Mouse (Mus musculus): Measurements from ENCODE around the gene Cct7. TPM values are rescaled to one million over a fixed set of nuclear protein-coding genes. Genes with fewer than 3 reads are reported as not detected.

The Cct7 gene
- polyA plus RNA-seq (2012; fragmentation: generic; extraction: Trizol), result 334 TPM

DNA sequence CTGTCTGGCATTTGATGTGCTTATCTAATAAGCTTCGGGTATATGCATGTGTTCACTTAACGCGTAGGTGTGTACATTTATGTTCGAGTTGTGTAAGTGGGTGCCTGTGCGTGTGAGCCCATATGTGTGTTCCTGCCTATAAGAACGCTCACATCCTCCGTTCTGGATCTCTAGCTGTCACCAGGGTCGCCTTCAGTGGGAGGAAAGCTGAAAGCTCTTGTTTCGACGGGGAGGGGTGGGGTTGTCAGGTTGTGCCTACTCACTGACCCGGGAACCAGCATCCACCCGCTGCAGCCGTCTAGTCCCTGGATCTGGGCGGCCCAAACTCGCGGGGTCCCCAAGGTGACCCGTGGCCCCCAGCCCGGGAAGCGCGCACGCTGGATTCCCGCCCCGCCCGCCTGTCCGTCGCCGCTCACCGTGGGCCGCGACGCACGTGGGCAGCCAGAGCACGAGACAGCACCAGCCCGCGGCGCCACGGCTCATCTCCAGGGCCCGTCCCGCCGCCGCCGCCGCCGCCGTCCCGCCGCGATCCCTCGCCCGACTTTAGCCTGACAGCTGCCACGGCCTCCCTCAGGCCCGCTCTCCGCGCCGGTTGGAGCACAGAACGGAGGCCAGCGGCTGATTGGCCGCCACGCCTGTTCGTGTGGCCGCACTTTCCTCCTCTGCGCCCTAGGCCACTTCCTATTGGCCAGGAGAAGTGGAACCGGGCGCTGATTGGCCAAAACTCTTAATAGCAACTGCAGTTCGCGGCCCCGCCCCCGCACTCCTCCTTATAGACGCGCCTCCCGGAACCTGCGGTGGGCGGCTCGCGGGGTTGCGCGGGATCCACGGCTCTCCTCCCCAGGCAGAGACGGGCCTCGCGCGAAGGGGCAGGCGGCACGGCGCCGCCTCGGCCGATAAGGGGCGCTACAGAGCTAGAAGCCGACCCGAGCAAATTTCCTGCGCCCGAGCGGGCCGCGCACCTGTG, at the start of gene Cct7:
Gene Cct7, plus strand, starts transcription at position 818 of the 967 bp plus-strand sequence.
- Histone ChIP-seq H3K36me3 (ENCODE audit: control insufficient read depth, insufficient read depth) (no peaks in the 10 kb centered on the region), H3K27me3 (ENCODE audit: control insufficient read depth, insufficient read depth, insufficient read length) (no peaks in the 10 kb centered on the region), H3K4me2 (ENCODE audit: low read depth) (peak within 1 kb of the TSS; percentile 92), H3K4me3 (peak within 1 kb of the TSS; percentile 92), H3ac (ENCODE audit: control insufficient read depth, insufficient read length) (peak within 1 kb of the TSS; percentile 34), H3K79me2 (ENCODE audit: control insufficient read depth, insufficient read depth) (peaks cover 40% of the 10 kb centered on the region)
- TF ChIP-seq REST (IDR thresholded peaks at IDR 0.05; ENCODE audit: insufficient read depth, insufficient read length) (no peak), TCF12 (IDR thresholded peaks at IDR 0.05; ENCODE audit: insufficient read depth, poor library complexity, severe bottlenecking) (no peak), E2F4 (IDR thresholded peaks at IDR 0.05; ENCODE audit: insufficient read depth) (no peak), POLR2A (IDR thresholded peaks at IDR 0.05; ENCODE audit: insufficient read length, low read depth) (peak; percentile 59), MYOG (IDR thresholded peaks at IDR 0.05; ENCODE audit: control insufficient read depth in 1 of 3, insufficient read depth in 1 of 3, insufficient read length in 2 of 3, low read depth in 2 of 3) (peak in 2 of 3 experiments; percentile 87 to 88), MYOD1 (IDR thresholded peaks at IDR 0.05; ENCODE audit: control insufficient read depth in 1 of 3, insufficient read length in 2 of 3, low read depth in 2 of 3) (peak in 2 of 3 experiments; percentile 60 to 78), USF1 (IDR thresholded peaks at IDR 0.05; ENCODE audit: low read depth) (no peak), TCF3 (IDR thresholded peaks at IDR 0.05; ENCODE audit: insufficient read length, low read depth) (no peak), CEBPB (IDR thresholded peaks at IDR 0.05; ENCODE audit: insufficient read depth, poor library complexity, severe bottlenecking) (no peak), MAX (IDR thresholded peaks at IDR 0.05; ENCODE audit: low read depth) (no peak), SRF (IDR thresholded peaks at IDR 0.05; ENCODE audit: control insufficient read depth, insufficient read length, low read depth) (no peak), POLR2AphosphoS2 (IDR thresholded peaks at IDR 0.05; ENCODE audit: insufficient read length, low read depth) (no peak)

DNA sequence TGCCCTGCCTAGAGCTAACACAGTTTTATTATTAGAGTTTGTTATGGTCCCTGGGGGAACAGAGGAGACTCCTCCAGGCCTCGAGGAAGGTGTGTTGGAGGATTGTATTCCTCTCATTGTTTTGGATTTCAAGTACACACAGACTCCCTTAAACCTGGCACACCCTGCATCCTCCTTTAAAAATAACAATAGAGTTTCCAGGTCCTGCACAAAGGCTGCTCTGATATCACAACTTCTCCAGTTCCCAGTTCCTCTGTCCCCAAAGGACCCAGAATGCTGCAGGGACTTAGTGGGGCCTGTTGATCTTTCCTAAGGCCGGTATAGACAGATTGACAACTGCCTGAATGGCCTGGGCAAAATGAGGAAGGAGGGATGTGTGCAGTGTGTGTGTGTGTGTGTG, 48.7 kb upstream of the Cct7 start:
- no peak for TF ChIP-seq POLR2AphosphoS2 (IDR thresholded peaks at IDR 0.05; ENCODE audit: insufficient read length, low read depth)
- no peak for TF ChIP-seq POLR2A (IDR thresholded peaks at IDR 0.05; ENCODE audit: insufficient read length, low read depth)
- TF ChIP-seq MYOD1 (IDR thresholded peaks at IDR 0.05; ENCODE audit: control insufficient read depth in 1 of 3, insufficient read length in 2 of 3, low read depth in 2 of 3), result no peak
- no peak for TF ChIP-seq MYOG (IDR thresholded peaks at IDR 0.05; ENCODE audit: control insufficient read depth in 1 of 3, insufficient read depth in 1 of 3, insufficient read length in 2 of 3, low read depth in 2 of 3)
- no peak for TF ChIP-seq REST (IDR thresholded peaks at IDR 0.05; ENCODE audit: insufficient read depth, insufficient read length)
- TF ChIP-seq E2F4 (IDR thresholded peaks at IDR 0.05; ENCODE audit: insufficient read depth), result no peak
- no peak for TF ChIP-seq TCF12 (IDR thresholded peaks at IDR 0.05; ENCODE audit: insufficient read depth, poor library complexity, severe bottlenecking)
- no peak for TF ChIP-seq CEBPB (IDR thresholded peaks at IDR 0.05; ENCODE audit: insufficient read depth, poor library complexity, severe bottlenecking)
- no peak for TF ChIP-seq USF1 (IDR thresholded peaks at IDR 0.05; ENCODE audit: low read depth)
- TF ChIP-seq SRF (IDR thresholded peaks at IDR 0.05; ENCODE audit: control insufficient read depth, insufficient read length, low read depth), result no peak
- TF ChIP-seq TCF3 (IDR thresholded peaks at IDR 0.05; ENCODE audit: insufficient read length, low read depth), result no peak
- H3K79me2 ChIP-seq (ENCODE audit: control insufficient read depth, insufficient read depth), result no peaks in the 10 kb centered on the region
- no peak overlapping the region for H3ac ChIP-seq (ENCODE audit: control insufficient read depth, insufficient read length)
- no peak overlapping the region for H3K4me3 ChIP-seq
- no peaks in the 10 kb centered on the region for H3K36me3 ChIP-seq (ENCODE audit: control insufficient read depth, insufficient read depth)
- H3K4me2 ChIP-seq (ENCODE audit: low read depth), result no peak overlapping the region
- H3K27me3 ChIP-seq (ENCODE audit: control insufficient read depth, insufficient read depth, insufficient read length), result peaks cover 48% of the 10 kb centered on the region

DNA sequence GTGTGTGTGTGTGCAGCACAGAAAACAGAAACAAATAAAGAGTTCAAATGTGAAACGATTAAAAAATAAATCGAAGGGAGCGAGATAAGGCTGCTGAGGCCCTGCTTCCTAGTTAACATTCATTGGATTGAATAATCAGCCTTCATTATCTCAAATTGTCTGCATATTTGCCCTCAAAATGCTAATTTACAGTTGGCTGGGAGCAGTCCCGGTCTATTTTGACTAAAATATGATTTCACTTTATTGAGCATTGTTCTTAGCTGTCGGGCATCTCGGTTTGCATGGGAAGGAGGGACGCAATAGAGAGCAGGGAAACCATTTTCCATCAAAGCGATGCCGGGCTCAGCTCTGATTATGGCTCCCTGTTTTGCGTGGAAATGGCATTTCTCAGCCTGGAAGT, 48.3 kb upstream of the Cct7 start:
- H3K4me3 ChIP-seq, result no peak overlapping the region
- no peaks in the 10 kb centered on the region for H3K36me3 ChIP-seq (ENCODE audit: control insufficient read depth, insufficient read depth)
- no peak overlapping the region for H3ac ChIP-seq (ENCODE audit: control insufficient read depth, insufficient read length)
- H3K27me3 ChIP-seq (ENCODE audit: control insufficient read depth, insufficient read depth, insufficient read length), result peaks cover 52% of the 10 kb centered on the region
- TF ChIP-seq USF1 (IDR thresholded peaks at IDR 0.05; ENCODE audit: low read depth) (no peak), CEBPB (IDR thresholded peaks at IDR 0.05; ENCODE audit: insufficient read depth, poor library complexity, severe bottlenecking) (no peak), E2F4 (IDR thresholded peaks at IDR 0.05; ENCODE audit: insufficient read depth) (no peak), TCF3 (IDR thresholded peaks at IDR 0.05; ENCODE audit: insufficient read length, low read depth) (no peak), REST (IDR thresholded peaks at IDR 0.05; ENCODE audit: insufficient read depth, insufficient read length) (no peak), TCF12 (IDR thresholded peaks at IDR 0.05; ENCODE audit: insufficient read depth, poor library complexity, severe bottlenecking) (no peak), MAX (IDR thresholded peaks at IDR 0.05; ENCODE audit: low read depth) (no peak), MYOD1 (IDR thresholded peaks at IDR 0.05; ENCODE audit: control insufficient read depth in 1 of 3, insufficient read length in 2 of 3, low read depth in 2 of 3) (no peak), MYOG (IDR thresholded peaks at IDR 0.05; ENCODE audit: control insufficient read depth in 1 of 3, insufficient read depth in 1 of 3, insufficient read length in 2 of 3, low read depth in 2 of 3) (no peak), POLR2A (IDR thresholded peaks at IDR 0.05; ENCODE audit: insufficient read length, low read depth) (no peak), SRF (IDR thresholded peaks at IDR 0.05; ENCODE audit: control insufficient read depth, insufficient read length, low read depth) (no peak), POLR2AphosphoS2 (IDR thresholded peaks at IDR 0.05; ENCODE audit: insufficient read length, low read depth) (no peak)
- no peak overlapping the region for H3K4me2 ChIP-seq (ENCODE audit: low read depth)
- no peaks in the 10 kb centered on the region for H3K79me2 ChIP-seq (ENCODE audit: control insufficient read depth, insufficient read depth)

DNA sequence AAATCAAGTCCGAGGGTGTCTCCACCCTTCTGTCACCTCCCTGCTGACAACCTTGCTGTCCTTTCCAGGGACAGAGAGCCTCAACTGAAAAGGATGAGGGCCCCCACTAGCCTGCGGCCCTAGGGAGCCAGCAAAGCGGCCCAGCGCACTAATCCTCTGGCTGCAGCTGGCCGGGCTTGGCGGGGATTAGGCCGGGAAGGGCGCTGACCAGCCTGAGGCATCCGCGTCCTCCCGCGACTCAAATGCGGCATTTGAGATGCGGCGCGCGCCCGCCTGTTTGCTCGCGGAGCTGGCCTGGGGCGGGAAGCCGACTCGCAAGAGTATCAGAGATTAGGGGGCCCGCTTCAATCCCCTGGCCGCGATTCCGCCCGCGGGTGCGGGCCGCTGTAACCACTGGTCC, 42.3 kb upstream of the Cct7 start:
- Histone ChIP-seq H3K27me3 (ENCODE audit: control insufficient read depth, insufficient read depth, insufficient read length) (peaks cover 71% of the 10 kb centered on the region), H3K4me3 (no peak overlapping the region)

More for the DNA sequence above, 42.3 kb upstream of the Cct7 start:
- Histone ChIP-seq H3K79me2 (ENCODE audit: control insufficient read depth, insufficient read depth) (no peaks in the 10 kb centered on the region), H3K36me3 (ENCODE audit: control insufficient read depth, insufficient read depth) (no peaks in the 10 kb centered on the region), H3K4me2 (ENCODE audit: low read depth) (no peak overlapping the region), H3ac (ENCODE audit: control insufficient read depth, insufficient read length) (no peak overlapping the region)
- TF ChIP-seq CEBPB (IDR thresholded peaks at IDR 0.05; ENCODE audit: insufficient read depth, poor library complexity, severe bottlenecking) (no peak), TCF12 (IDR thresholded peaks at IDR 0.05; ENCODE audit: insufficient read depth, poor library complexity, severe bottlenecking) (no peak), USF1 (IDR thresholded peaks at IDR 0.05; ENCODE audit: low read depth) (no peak), E2F4 (IDR thresholded peaks at IDR 0.05; ENCODE audit: insufficient read depth) (no peak), MYOG (IDR thresholded peaks at IDR 0.05; ENCODE audit: control insufficient read depth in 1 of 3, insufficient read depth in 1 of 3, insufficient read length in 2 of 3, low read depth in 2 of 3) (no peak), POLR2AphosphoS2 (IDR thresholded peaks at IDR 0.05; ENCODE audit: insufficient read length, low read depth) (no peak)

Measured in myocyte (in vitro differentiated cells).